Mouse (Mus musculus): ENCODE results near the gene Stradb. TPM values are rescaled to one million over a fixed set of nuclear protein-coding genes. Genes with fewer than 3 reads are reported as not detected.
"Not testable (repeated sequence)": the region's sequence is repeated elsewhere in the genome, so short reads cannot be mapped to it uniquely, and the experiment has no call there.

Gene Stradb
- polyA plus RNA-seq, 1 experiment from 2014 or later: 21.3 TPM

- Histone ChIP-seq H3K9me3 (no peaks in the 10 kb centered on the region), H3K4me3 (replicated peaks) (no peak overlapping the region), H3K4me1 (replicated peaks) (peaks cover 15% of the 10 kb centered on the region), H3K27ac (no peak overlapping the region), H3K4me2 (replicated peaks) (no peak overlapping the region), H3K36me3 (no peaks in the 10 kb centered on the region), H3K27me3 (replicated peaks) (no peaks in the 10 kb centered on the region), H3K9ac (no peak overlapping the region)
- 37% methylated on average over 4 of the region's 4 CpGs for WGBS
- no peak for ATAC-seq
Measured at GRCm38 (mm10) chr1:58952997-58953396, 20.3 kb upstream of the Stradb start.

- no peak overlapping the region for H3K27ac ChIP-seq
- peaks cover 15% of the 10 kb centered on the region for H3K4me1 ChIP-seq (replicated peaks)
- no peak overlapping the region for H3K9ac ChIP-seq
- no peaks in the 10 kb centered on the region for H3K36me3 ChIP-seq
- no peaks in the 10 kb centered on the region for H3K27me3 ChIP-seq (replicated peaks)
- no peak overlapping the region for H3K4me3 ChIP-seq (replicated peaks)
- 76% methylated on average over 9 of the region's 9 CpGs for WGBS
- no peak overlapping the region for H3K4me2 ChIP-seq (replicated peaks)
- no peaks in the 10 kb centered on the region for H3K9me3 ChIP-seq
- peak; percentile 73 for ATAC-seq
Measured at GRCm38 (mm10) chr1:58953686-58954434, 19.5 kb upstream of the Stradb start.

GRCm38 (mm10) chr1:58954578-58955410, 18.5 kb upstream of the Stradb start:
- H3K9me3 ChIP-seq: no peaks in the 10 kb centered on the region
- no peaks in the 10 kb centered on the region for H3K27me3 ChIP-seq (replicated peaks)
- no peaks in the 10 kb centered on the region for H3K36me3 ChIP-seq
- WGBS: 85% methylated on average over 8 of the region's 8 CpGs
- no peak overlapping the region for H3K4me3 ChIP-seq (replicated peaks)
- peaks cover 15% of the 10 kb centered on the region for H3K4me1 ChIP-seq (replicated peaks)
- H3K9ac ChIP-seq: no peak overlapping the region
- no peak overlapping the region for H3K27ac ChIP-seq
- H3K4me2 ChIP-seq (replicated peaks): no peak overlapping the region
- ATAC-seq: no peak

GRCm38 (mm10) chr1:58955716-58956115, 17.6 kb upstream of the Stradb start:
- H3K4me2 ChIP-seq (replicated peaks): no peak overlapping the region
- no peak for ATAC-seq

GRCm38 (mm10) chr1:58956229-58956628, 17.1 kb upstream of the Stradb start:
- Histone ChIP-seq H3K4me3 (replicated peaks) (no peak overlapping the region), H3K4me1 (replicated peaks) (peaks cover 10% of the 10 kb centered on the region), H3K9ac (no peak overlapping the region), H3K4me2 (replicated peaks) (no peak overlapping the region), H3K27me3 (replicated peaks) (no peaks in the 10 kb centered on the region), H3K27ac (no peak overlapping the region), H3K9me3 (no peaks in the 10 kb centered on the region), H3K36me3 (no peaks in the 10 kb centered on the region)
- no peak for ATAC-seq
- 78% methylated on average over 9 of the region's 9 CpGs for WGBS

More at GRCm38 (mm10) chr1:58955716-58956115, 17.6 kb upstream of the Stradb start:
- H3K9me3 ChIP-seq: no peaks in the 10 kb centered on the region
- no peak overlapping the region for H3K27ac ChIP-seq
- WGBS: 79% methylated on average over 3 of the region's 3 CpGs
- H3K27me3 ChIP-seq (replicated peaks): no peaks in the 10 kb centered on the region
- peaks cover 15% of the 10 kb centered on the region for H3K4me1 ChIP-seq (replicated peaks)
- H3K4me3 ChIP-seq (replicated peaks): no peak overlapping the region
- no peaks in the 10 kb centered on the region for H3K36me3 ChIP-seq
- H3K9ac ChIP-seq: no peak overlapping the region

GRCm38 (mm10) chr1:58957931-58958330, 15.4 kb upstream of the Stradb start:
- Histone ChIP-seq H3K27ac (no peak overlapping the region), H3K4me3 (replicated peaks) (no peak overlapping the region), H3K9me3 (no peaks in the 10 kb centered on the region), H3K27me3 (replicated peaks) (no peaks in the 10 kb centered on the region), H3K4me1 (replicated peaks) (no peaks in the 10 kb centered on the region), H3K9ac (no peak overlapping the region), H3K36me3 (no peaks in the 10 kb centered on the region), H3K4me2 (replicated peaks) (no peak overlapping the region)
- ATAC-seq: no peak
- 54% methylated on average over 2 of the region's 2 CpGs for WGBS

GRCm38 (mm10) chr1:58958789-58959526, 14.4 kb upstream of the Stradb start:
- 77% methylated on average over 16 of the region's 16 CpGs for WGBS
- H3K4me3 ChIP-seq (replicated peaks); H3K4me1 ChIP-seq (replicated peaks); H3K4me2 ChIP-seq (replicated peaks); ATAC-seq; H3K9ac ChIP-seq; H3K36me3 ChIP-seq; H3K27me3 ChIP-seq (replicated peaks); H3K27ac ChIP-seq; H3K9me3 ChIP-seq: not testable (repeated sequence)

GRCm38 (mm10) chr1:58959682-58960081, 13.6 kb upstream of the Stradb start:
- H3K4me3 ChIP-seq (replicated peaks): no peak overlapping the region
- H3K36me3 ChIP-seq: no peaks in the 10 kb centered on the region
- ATAC-seq: no peak
- H3K9ac ChIP-seq: no peak overlapping the region
- H3K9me3 ChIP-seq: no peaks in the 10 kb centered on the region
- no peaks in the 10 kb centered on the region for H3K27me3 ChIP-seq (replicated peaks)
- H3K4me1 ChIP-seq (replicated peaks): no peaks in the 10 kb centered on the region
- WGBS: 81% methylated on average over 2 of the region's 2 CpGs
- H3K27ac ChIP-seq: no peak overlapping the region
- H3K4me2 ChIP-seq (replicated peaks): no peak overlapping the region

- no peak overlapping the region for H3K4me3 ChIP-seq (replicated peaks)
- H3K4me2 ChIP-seq (replicated peaks): no peak overlapping the region
- no peak overlapping the region for H3K27ac ChIP-seq
- no peaks in the 10 kb centered on the region for H3K36me3 ChIP-seq
- no peaks in the 10 kb centered on the region for H3K9me3 ChIP-seq
- H3K9ac ChIP-seq: no peak overlapping the region
- WGBS: 48% methylated on average over 12 of the region's 12 CpGs
- no peak for ATAC-seq
- no peaks in the 10 kb centered on the region for H3K4me1 ChIP-seq (replicated peaks)
- no peaks in the 10 kb centered on the region for H3K27me3 ChIP-seq (replicated peaks)
Measured at GRCm38 (mm10) chr1:58961152-58961893, 12.0 kb upstream of the Stradb start.

- H3K9ac ChIP-seq: no peak overlapping the region
- 82% methylated on average over 5 of the region's 5 CpGs for WGBS
- no peaks in the 10 kb centered on the region for H3K36me3 ChIP-seq
- H3K4me1 ChIP-seq (replicated peaks): no peaks in the 10 kb centered on the region
- peak; percentile 68; the same call in 1 of the 2 replicates for ATAC-seq
- H3K27ac ChIP-seq: no peak overlapping the region
- H3K9me3 ChIP-seq: no peaks in the 10 kb centered on the region
- H3K27me3 ChIP-seq (replicated peaks): no peaks in the 10 kb centered on the region
- H3K4me2 ChIP-seq (replicated peaks): no peak overlapping the region
- no peak overlapping the region for H3K4me3 ChIP-seq (replicated peaks)
Measured at GRCm38 (mm10) chr1:58962418-58962817, 10.9 kb upstream of the Stradb start.

GRCm38 (mm10) chr1:58962865-58963264, 10.5 kb upstream of the Stradb start:
- no peaks in the 10 kb centered on the region for H3K9me3 ChIP-seq
- H3K4me3 ChIP-seq (replicated peaks): no peak overlapping the region
- ATAC-seq: no peak
- no peak overlapping the region for H3K4me2 ChIP-seq (replicated peaks)
- H3K4me1 ChIP-seq (replicated peaks): no peaks in the 10 kb centered on the region
- H3K27ac ChIP-seq: no peak overlapping the region
- no peak overlapping the region for H3K9ac ChIP-seq
- no peaks in the 10 kb centered on the region for H3K27me3 ChIP-seq (replicated peaks)
- no peaks in the 10 kb centered on the region for H3K36me3 ChIP-seq

- Histone ChIP-seq H3K4me3 (replicated peaks) (no peak overlapping the region), H3K36me3 (no peaks in the 10 kb centered on the region), H3K27ac (no peak overlapping the region), H3K9me3 (no peaks in the 10 kb centered on the region), H3K9ac (no peak overlapping the region), H3K27me3 (replicated peaks) (no peaks in the 10 kb centered on the region), H3K4me2 (replicated peaks) (no peak overlapping the region), H3K4me1 (replicated peaks) (peaks cover 7% of the 10 kb centered on the region; the same call in 1 of the 2 replicates)
- ATAC-seq: no peak
- 25% methylated on average over 4 of the region's 4 CpGs for WGBS
Measured at GRCm38 (mm10) chr1:58967534-58967933, 5.8 kb upstream of the Stradb start.
